Mouse (Mus musculus) myocyte (in vitro differentiated cells): ENCODE results near the gene Sf1. TPM values are rescaled to one million over a fixed set of nuclear protein-coding genes. Genes with fewer than 3 reads are reported as not detected.

ENCODE experiments used
- H3K27me3 ChIP-seq: one replicate; pipeline ENCODE4 v1.6.1; 2011; ENCODE audit not compliant: control insufficient read depth, insufficient read depth, insufficient read length
- H3K36me3 ChIP-seq: one replicate; pipeline ENCODE4 v1.6.1; 2011; ENCODE audit not compliant: control insufficient read depth, insufficient read depth
- H3K4me2 ChIP-seq: one replicate; pipeline ENCODE4 v1.6.1; 2011; ENCODE audit warnings: low read depth, control low read depth
- H3K4me3 ChIP-seq: one replicate; pipeline ENCODE4 v1.5.1; 2011; ENCODE audit warnings: mild to moderate bottlenecking, control low read depth, moderate library complexity
- H3K79me2 ChIP-seq: one replicate; pipeline ENCODE4 v1.6.1; 2011; ENCODE audit not compliant: control insufficient read depth, insufficient read depth
- H3ac ChIP-seq: one replicate; pipeline ENCODE4 v1.6.1; 2011; ENCODE audit not compliant: control insufficient read depth, insufficient read length
- CEBPB ChIP-seq: IDR thresholded peaks from 2 replicates; pipeline ENCODE4 v1.6.1; 2011; ENCODE audit warnings: mild to moderate bottlenecking, moderate library complexity; ENCODE audit not compliant: poor library complexity, insufficient read depth, severe bottlenecking
- E2F4 ChIP-seq: IDR thresholded peaks from one replicate; pipeline ENCODE4 v1.6.1; 2011; ENCODE audit warnings: mild to moderate bottlenecking, control low read depth, moderate library complexity; ENCODE audit not compliant: insufficient read depth
- MAX ChIP-seq: IDR thresholded peaks from one replicate; pipeline ENCODE4 v1.6.1; 2011; ENCODE audit warnings: low read depth, mild to moderate bottlenecking, control low read depth
- MYOD1 ChIP-seq, 3 experiments: IDR thresholded peaks; one replicate each; pipeline ENCODE4 v1.6.1; 2011; ENCODE audit warnings: control low read depth in 2 of 3, low read depth in 2 of 3, mild to moderate bottlenecking in 2 of 3, moderate library complexity in 1 of 3; ENCODE audit not compliant: insufficient read length in 2 of 3, control insufficient read depth in 1 of 3
- MYOG ChIP-seq, 3 experiments: IDR thresholded peaks; one replicate each; pipeline ENCODE4 v1.6.1; 2011; ENCODE audit warnings: control low read depth in 2 of 3, low read depth in 2 of 3, mild to moderate bottlenecking in 2 of 3; ENCODE audit not compliant: insufficient read length in 2 of 3, control insufficient read depth in 1 of 3, insufficient read depth in 1 of 3
- POLR2A ChIP-seq: IDR thresholded peaks from one replicate; pipeline ENCODE4 v1.6.1; 2011; ENCODE audit warnings: low read depth, mild to moderate bottlenecking, control low read depth, moderate library complexity; ENCODE audit not compliant: insufficient read length
- POLR2AphosphoS2 ChIP-seq: IDR thresholded peaks from one replicate; pipeline ENCODE4 v1.6.1; 2011; ENCODE audit warnings: low read depth, control low read depth; ENCODE audit not compliant: insufficient read length
- REST ChIP-seq: IDR thresholded peaks from one replicate; pipeline ENCODE4 v1.6.1; 2011; ENCODE audit warnings: mild to moderate bottlenecking, control low read depth, moderate library complexity; ENCODE audit not compliant: insufficient read depth, insufficient read length
- SRF ChIP-seq: IDR thresholded peaks from one replicate; pipeline ENCODE4 v1.6.1; 2011; ENCODE audit warnings: low read depth; ENCODE audit not compliant: control insufficient read depth, insufficient read length
- TCF12 ChIP-seq: IDR thresholded peaks from one replicate; pipeline ENCODE4 v1.6.1; 2011; ENCODE audit warnings: mild to moderate bottlenecking, control low read depth; ENCODE audit not compliant: poor library complexity, insufficient read depth, severe bottlenecking
- TCF3 ChIP-seq: IDR thresholded peaks from one replicate; pipeline ENCODE4 v1.6.1; 2011; ENCODE audit warnings: low read depth, control low read depth; ENCODE audit not compliant: insufficient read length
- USF1 ChIP-seq: IDR thresholded peaks from one replicate; pipeline ENCODE4 v1.6.1; 2011; ENCODE audit warnings: low read depth, mild to moderate bottlenecking, control low read depth, moderate library complexity
- polyA plus RNA-seq: library from polyadenylated mRNA; unstranded; fragments of >200 nt; fragmentation: generic; extraction: Trizol; gene quantifications from one replicate; pipeline ENCODE4 v1.2.1, GENCODE M21; 2012; ENCODE audit warnings: missing spikeins

Gene Sf1
- polyA plus RNA-seq, 1 experiment, result 131 TPM

GRCm38 (mm10) chr19:6393637-6394036, 30.1 kb downstream of the Sf1 start:
- Histone ChIP-seq H3K4me3 (no peak overlapping the region), H3K4me2 (no peak overlapping the region), H3K36me3 (no peaks in the 10 kb centered on the region), H3K27me3 (no peaks in the 10 kb centered on the region), H3ac (no peak overlapping the region), H3K79me2 (no peaks in the 10 kb centered on the region)
- no peak for TF ChIP-seq CEBPB
- TF ChIP-seq MYOD1 (IDR thresholded peaks at IDR 0.05; ENCODE audit: control insufficient read depth in 1 of 3, insufficient read length in 2 of 3, low read depth in 2 of 3), result no peak
- no peak for TF ChIP-seq REST
- no peak for TF ChIP-seq POLR2AphosphoS2
- no peak for TF ChIP-seq TCF3
- no peak for TF ChIP-seq USF1
- no peak for TF ChIP-seq SRF
- TF ChIP-seq MYOG (IDR thresholded peaks at IDR 0.05; ENCODE audit: control insufficient read depth in 1 of 3, insufficient read depth in 1 of 3, insufficient read length in 2 of 3, low read depth in 2 of 3), result no peak
- TF ChIP-seq MAX, result no peak
- no peak for TF ChIP-seq TCF12
- no peak for TF ChIP-seq E2F4
- no peak for TF ChIP-seq POLR2A

- H3K79me2 ChIP-seq, result no peaks in the 10 kb centered on the region
- H3K27me3 ChIP-seq, result peaks cover 6% of the 10 kb centered on the region
- TF ChIP-seq POLR2A (no peak), E2F4 (no peak), USF1 (no peak), REST (no peak), MAX (no peak), MYOD1 (IDR thresholded peaks at IDR 0.05; ENCODE audit: control insufficient read depth in 1 of 3, insufficient read length in 2 of 3, low read depth in 2 of 3) (no peak), TCF3 (no peak), CEBPB (no peak), MYOG (IDR thresholded peaks at IDR 0.05; ENCODE audit: control insufficient read depth in 1 of 3, insufficient read depth in 1 of 3, insufficient read length in 2 of 3, low read depth in 2 of 3) (no peak), POLR2AphosphoS2 (no peak), SRF (no peak)
- no peaks in the 10 kb centered on the region for H3K36me3 ChIP-seq
- no peak overlapping the region for H3K4me3 ChIP-seq
- H3K4me2 ChIP-seq, result no peak overlapping the region
- no peak overlapping the region for H3ac ChIP-seq
These were observed 32.7 kb downstream of the Sf1 start for GRCm38 (mm10) chr19:6396237-6396636.

- peak overlapping the region; percentile 40 for H3K4me2 ChIP-seq
- H3K79me2 ChIP-seq, result no peaks in the 10 kb centered on the region
- no peak overlapping the region for H3ac ChIP-seq
- no peak overlapping the region for H3K4me3 ChIP-seq
- H3K27me3 ChIP-seq, result peaks cover 21% of the 10 kb centered on the region
- TF ChIP-seq MAX (no peak), MYOD1 (IDR thresholded peaks at IDR 0.05; ENCODE audit: control insufficient read depth in 1 of 3, insufficient read length in 2 of 3, low read depth in 2 of 3) (no peak), E2F4 (no peak), REST (no peak), POLR2AphosphoS2 (no peak), POLR2A (no peak), USF1 (no peak), SRF (no peak), TCF3 (no peak)
- H3K36me3 ChIP-seq, result no peaks in the 10 kb centered on the region
These were observed 34.2 kb downstream of the Sf1 start for GRCm38 (mm10) chr19:6397582-6398249.

- peaks cover 30% of the 10 kb centered on the region for H3K27me3 ChIP-seq
- H3K4me2 ChIP-seq, result peak overlapping the region; percentile 62
- H3ac ChIP-seq, result no peak overlapping the region
- TF ChIP-seq MYOD1 (IDR thresholded peaks at IDR 0.05; ENCODE audit: control insufficient read depth in 1 of 3, insufficient read length in 2 of 3, low read depth in 2 of 3) (peak in 2 of 3 experiments; percentile 54 to 87), TCF3 (peak; percentile 5), MYOG (IDR thresholded peaks at IDR 0.05; ENCODE audit: control insufficient read depth in 1 of 3, insufficient read depth in 1 of 3, insufficient read length in 2 of 3, low read depth in 2 of 3) (peak in 2 of 3 experiments; percentile 38 to 83), TCF12 (no peak)
- H3K4me3 ChIP-seq, result no peak overlapping the region
- no peaks in the 10 kb centered on the region for H3K79me2 ChIP-seq
- H3K36me3 ChIP-seq, result no peaks in the 10 kb centered on the region
These were observed 35.2 kb downstream of the Sf1 start for GRCm38 (mm10) chr19:6398447-6399284.
